Mouse (Mus musculus) midbrain, embryonic 14.5 days (tissue): Measurements from ENCODE around the gene Plcb4. TPM values are rescaled to one million over a fixed set of nuclear protein-coding genes. Genes with fewer than 3 reads are reported as not detected.

Experiments used
- ATAC-seq: fragments of 200-750 bp; cut with Nextera tagmentation; 2 replicates; pipeline ENCODE4 v1.8.0; 2017; ENCODE audit warnings: moderate number of reproducible peaks, moderate library complexity; ENCODE audit not compliant: low FRiP score, low TSS enrichment
- DNase-seq: peaks from one replicate; pipeline ENCODE4 v3.0.0-alpha.2; 2015
- H3K27ac ChIP-seq: fragments of 300-500 bp; sonication (generic); replicated peaks from 2 replicates; pipeline ENCODE4 v1.5.1; 2014; ENCODE audit warnings: mild to moderate bottlenecking, low read depth, low read length, moderate library complexity
- H3K27me3 ChIP-seq: fragments of 300-500 bp; sonication (generic); 2 replicates; pipeline ENCODE4 v1.6.1; 2014; ENCODE audit warnings: low read length, control low read depth, mixed read lengths; ENCODE audit not compliant: control insufficient read depth, insufficient read depth
- H3K36me3 ChIP-seq: fragments of 300-500 bp; sonication (generic); 2 replicates; pipeline ENCODE4 v1.6.1; 2014; ENCODE audit warnings: low read length, control low read depth; ENCODE audit not compliant: control insufficient read depth, insufficient read depth
- H3K4me1 ChIP-seq: fragments of 300-500 bp; sonication (generic); 2 replicates; pipeline ENCODE4 v1.6.1; 2014; ENCODE audit warnings: mild to moderate bottlenecking, antibody characterized with exemption, low read length, control low read depth; ENCODE audit not compliant: control insufficient read depth, insufficient read depth
- H3K4me2 ChIP-seq: fragments of 300-500 bp; sonication (generic); 2 replicates; pipeline ENCODE4 v1.6.1; 2014; ENCODE audit warnings: mild to moderate bottlenecking, low read length, moderate library complexity
- H3K4me3 ChIP-seq: fragments of 300-500 bp; sonication (generic); replicated peaks from 2 replicates; pipeline ENCODE4 v1.5.1; 2014; ENCODE audit warnings: low read depth, low read length
- H3K9ac ChIP-seq: fragments of 300-500 bp; sonication (generic); replicated peaks from 2 replicates; pipeline ENCODE4 v1.6.1; 2014; ENCODE audit warnings: mild to moderate bottlenecking, low read length, moderate library complexity
- H3K9me3 ChIP-seq: fragments of 300-500 bp; sonication (generic); 2 replicates; pipeline ENCODE4 v1.6.1; 2016; ENCODE audit warnings: low read length, control low read depth, mixed read lengths; ENCODE audit not compliant: control insufficient read depth
- WGBS: fragments of 180-500 bp; shearing (Covaris S2); extraction: QIAGEN DNeasy Blood & Tissue Kit; methylation state at CpG from one replicate; pipeline ENCODE4 v1.1.7; 2014; 5-methylcytosine and 5-hydroxymethylcytosine counted together
- polyA plus RNA-seq: library from polyadenylated mRNA; unstranded; fragments of >200 nt; fragmentation: Nextera tagmentation; extraction: Ambion mirVana; gene quantifications from 2 replicates; pipeline ENCODE4 v1.2.1, GENCODE M21; 2014

Gene Plcb4
- polyA plus RNA-seq, 1 experiment from 2014 or later = 52.4 TPM

GRCm38 (mm10) chr2:135884534-135885180 is 225.8 kb downstream of the Plcb4 start:
- H3K4me3 ChIP-seq = no peak overlapping the region
- H3K27me3 ChIP-seq = no peaks in the 10 kb centered on the region
- no peak overlapping the region for H3K27ac ChIP-seq
- H3K4me2 ChIP-seq = no peak overlapping the region
- WGBS = 84% methylated on average over 7 of the region's 7 CpGs
- no peak for ATAC-seq
- no peaks in the 10 kb centered on the region for H3K9me3 ChIP-seq
- H3K9ac ChIP-seq = no peak overlapping the region
- H3K36me3 ChIP-seq = no peaks in the 10 kb centered on the region
- DNase-seq = no peak
- H3K4me1 ChIP-seq = no peaks in the 10 kb centered on the region

GRCm38 (mm10) chr2:135885607-135886006 is 226.8 kb downstream of the Plcb4 start:
- ATAC-seq (no peak), DNase-seq (no peak)
- H3K9me3 ChIP-seq = no peaks in the 10 kb centered on the region
- no peak overlapping the region for H3K4me2 ChIP-seq
- H3K4me1 ChIP-seq = no peaks in the 10 kb centered on the region
- no peak overlapping the region for H3K4me3 ChIP-seq
- H3K36me3 ChIP-seq = no peaks in the 10 kb centered on the region
- no peaks in the 10 kb centered on the region for H3K27me3 ChIP-seq
- 78% methylated on average over 6 of the region's 6 CpGs for WGBS
- H3K27ac ChIP-seq = no peak overlapping the region
- H3K9ac ChIP-seq = no peak overlapping the region

- DNase-seq (no peak), ATAC-seq (no peak)
- no peak overlapping the region for H3K4me3 ChIP-seq
- WGBS = 92% methylated on average over 9 of the region's 9 CpGs
- no peaks in the 10 kb centered on the region for H3K27me3 ChIP-seq
- no peak overlapping the region for H3K27ac ChIP-seq
- no peaks in the 10 kb centered on the region for H3K4me1 ChIP-seq
- H3K9me3 ChIP-seq = no peaks in the 10 kb centered on the region
- H3K4me2 ChIP-seq = no peak overlapping the region
- H3K9ac ChIP-seq = no peak overlapping the region
- H3K36me3 ChIP-seq = no peaks in the 10 kb centered on the region
These were observed 227.4 kb downstream of the Plcb4 start for GRCm38 (mm10) chr2:135886081-135886679.

GRCm38 (mm10) chr2:135887805-135888204 is 229.0 kb downstream of the Plcb4 start:
- H3K36me3 ChIP-seq = no peaks in the 10 kb centered on the region
- H3K27me3 ChIP-seq = no peaks in the 10 kb centered on the region
- H3K9me3 ChIP-seq = no peaks in the 10 kb centered on the region
- 94% methylated on average over 2 of the region's 2 CpGs for WGBS
- H3K4me1 ChIP-seq = no peaks in the 10 kb centered on the region
- DNase-seq (no peak), ATAC-seq (no peak)
- H3K4me2 ChIP-seq = no peak overlapping the region
- H3K4me3 ChIP-seq = no peak overlapping the region
- H3K27ac ChIP-seq = no peak overlapping the region
- H3K9ac ChIP-seq = no peak overlapping the region

- no peak for DNase-seq
- WGBS = 89% methylated on average over 4 of the region's 4 CpGs
These were observed 229.4 kb downstream of the Plcb4 start for GRCm38 (mm10) chr2:135888206-135888605.

GRCm38 (mm10) chr2:135888767-135889166 is 230.0 kb downstream of the Plcb4 start:
- no peak for DNase-seq
- no peaks in the 10 kb centered on the region for H3K4me1 ChIP-seq
- H3K4me2 ChIP-seq = no peak overlapping the region
- no peaks in the 10 kb centered on the region for H3K27me3 ChIP-seq
- H3K9ac ChIP-seq = no peak overlapping the region
- no peak overlapping the region for H3K27ac ChIP-seq
- no peak overlapping the region for H3K4me3 ChIP-seq
- no peak for ATAC-seq
- 92% methylated on average over 10 of the region's 10 CpGs for WGBS
- H3K9me3 ChIP-seq = no peaks in the 10 kb centered on the region
- no peaks in the 10 kb centered on the region for H3K36me3 ChIP-seq

More at GRCm38 (mm10) chr2:135888206-135888605, 229.4 kb downstream of the Plcb4 start:
- Histone ChIP-seq H3K9ac (no peak overlapping the region), H3K4me2 (no peak overlapping the region), H3K9me3 (no peaks in the 10 kb centered on the region), H3K4me1 (no peaks in the 10 kb centered on the region), H3K27me3 (no peaks in the 10 kb centered on the region), H3K4me3 (no peak overlapping the region), H3K27ac (no peak overlapping the region), H3K36me3 (no peaks in the 10 kb centered on the region)
- no peak for ATAC-seq

- Histone ChIP-seq H3K27me3 (no peaks in the 10 kb centered on the region), H3K27ac (no peak overlapping the region), H3K4me3 (no peak overlapping the region), H3K36me3 (no peaks in the 10 kb centered on the region), H3K9ac (no peak overlapping the region), H3K4me1 (no peaks in the 10 kb centered on the region), H3K9me3 (no peaks in the 10 kb centered on the region), H3K4me2 (no peak overlapping the region)
- 82% methylated on average over 1 of the region's 1 CpGs for WGBS
- ATAC-seq = no peak
- no peak for DNase-seq
These were observed 231.3 kb downstream of the Plcb4 start for GRCm38 (mm10) chr2:135890083-135890482.

- H3K4me2 ChIP-seq = no peak overlapping the region
- 94% methylated on average over 10 of the region's 10 CpGs for WGBS
- H3K4me3 ChIP-seq = no peak overlapping the region
- ATAC-seq (no peak), DNase-seq (no peak)
- H3K36me3 ChIP-seq = no peaks in the 10 kb centered on the region
- H3K27me3 ChIP-seq = no peaks in the 10 kb centered on the region
- no peak overlapping the region for H3K27ac ChIP-seq
- H3K9ac ChIP-seq = no peak overlapping the region
- H3K4me1 ChIP-seq = no peaks in the 10 kb centered on the region
- no peaks in the 10 kb centered on the region for H3K9me3 ChIP-seq
These were observed 232.3 kb downstream of the Plcb4 start for GRCm38 (mm10) chr2:135891097-135891496.

- no peak overlapping the region for H3K4me2 ChIP-seq
- 83% methylated on average over 5 of the region's 5 CpGs for WGBS
- no peaks in the 10 kb centered on the region for H3K4me1 ChIP-seq
- no peak for DNase-seq
- no peaks in the 10 kb centered on the region for H3K36me3 ChIP-seq
- H3K27ac ChIP-seq = no peak overlapping the region
- ATAC-seq = no peak
- no peak overlapping the region for H3K9ac ChIP-seq
- no peaks in the 10 kb centered on the region for H3K9me3 ChIP-seq
- no peaks in the 10 kb centered on the region for H3K27me3 ChIP-seq
- no peak overlapping the region for H3K4me3 ChIP-seq
These were observed 232.9 kb downstream of the Plcb4 start for GRCm38 (mm10) chr2:135891686-135892085.
